Mouse (Mus musculus) kidney, embryonic 14.5 days (tissue): ENCODE measurements around the gene Trim27. TPM values are rescaled to one million over a fixed set of nuclear protein-coding genes. Genes with fewer than 3 reads are reported as not detected.

Experiments
- ATAC-seq: fragments of 200-750 bp; cut with Nextera tagmentation; 2 replicates; pipeline ENCODE4 v1.8.0; 2017; ENCODE audit warnings: moderate number of reproducible peaks, mild to moderate bottlenecking, moderate TSS enrichment, moderate library complexity; ENCODE audit not compliant: low FRiP score, low TSS enrichment
- H3K27ac ChIP-seq: fragments of 300-500 bp; sonication (generic); 2 replicates; pipeline ENCODE4 v1.5.1; 2014; ENCODE audit warnings: low read depth, mild to moderate bottlenecking, low read length, moderate library complexity, mixed read lengths
- H3K27me3 ChIP-seq: fragments of 300-500 bp; sonication (generic); 2 replicates; pipeline ENCODE4 v1.6.1; 2014; ENCODE audit warnings: mild to moderate bottlenecking, low read length; ENCODE audit not compliant: control insufficient read depth, insufficient read depth
- H3K36me3 ChIP-seq: fragments of 300-500 bp; sonication (generic); 2 replicates; pipeline ENCODE4 v1.6.1; 2014; ENCODE audit warnings: low read length, mixed read lengths; ENCODE audit not compliant: control insufficient read depth, insufficient read depth
- H3K4me1 ChIP-seq: fragments of 300-500 bp; sonication (generic); 2 replicates; pipeline ENCODE4 v1.6.1; 2014; ENCODE audit warnings: low read length, mixed read lengths; ENCODE audit not compliant: control insufficient read depth, insufficient read depth
- H3K4me2 ChIP-seq: fragments of 300-500 bp; sonication (generic); replicated peaks from 2 replicates; pipeline ENCODE4 v1.6.1; 2014; ENCODE audit warnings: low read depth, mild to moderate bottlenecking, low read length
- H3K4me3 ChIP-seq: fragments of 300-500 bp; sonication (generic); 2 replicates; pipeline ENCODE4 v1.5.1; 2014; ENCODE audit warnings: mild to moderate bottlenecking, low read length
- H3K9ac ChIP-seq: fragments of 300-500 bp; sonication (generic); 2 replicates; pipeline ENCODE4 v1.6.1; 2014; ENCODE audit warnings: low read depth, mild to moderate bottlenecking, low read length, moderate library complexity
- H3K9me3 ChIP-seq: fragments of 300-500 bp; sonication (generic); 2 replicates; pipeline ENCODE4 v1.6.1; 2016; ENCODE audit warnings: low read length; ENCODE audit not compliant: control insufficient read depth
- WGBS: fragments of 180-500 bp; shearing (Covaris S2); extraction: QIAGEN DNeasy Blood & Tissue Kit; methylation state at CpG from one replicate; pipeline ENCODE4 v1.1.7; 2014; 5-methylcytosine and 5-hydroxymethylcytosine counted together
- polyA plus RNA-seq: library from polyadenylated mRNA; unstranded; fragments of >200 nt; fragmentation: Nextera tagmentation; extraction: Ambion mirVana; gene quantifications from 2 replicates; pipeline ENCODE4 v1.2.1, GENCODE M21; 2014

The Trim27 gene
- polyA plus RNA-seq, 1 experiment from 2014 or later: 164 TPM

DNA sequence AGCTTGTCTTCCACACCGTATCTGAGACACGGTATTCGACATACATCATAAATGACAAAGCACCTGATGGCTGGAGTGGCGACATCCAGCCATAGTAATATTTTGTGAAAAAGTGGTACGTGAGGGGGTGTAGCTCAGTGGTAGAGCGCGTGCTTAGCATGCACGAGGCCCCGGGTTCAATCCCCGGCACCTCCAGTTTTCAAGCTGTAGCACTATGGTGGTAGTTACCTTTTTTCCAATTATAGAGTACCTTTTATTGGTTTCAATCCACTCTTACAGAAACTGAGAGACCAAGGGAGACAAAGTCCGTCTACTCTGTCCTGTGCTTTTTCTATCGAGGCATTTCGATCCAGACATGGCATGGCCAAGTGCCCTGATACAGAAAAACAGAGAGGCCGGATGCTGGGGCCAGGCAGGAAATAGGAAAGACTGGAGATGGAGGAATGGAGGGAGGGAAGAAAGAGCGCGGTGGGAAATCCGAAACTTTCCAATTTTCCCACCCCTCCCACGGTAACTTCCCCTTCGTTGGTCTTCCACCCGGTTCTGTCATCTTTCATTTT lies 43.3 kb downstream of the Trim27 start:
- peak; percentile 94 for ATAC-seq
- H3K27ac ChIP-seq: no peak overlapping the region
- H3K36me3 ChIP-seq: no peaks in the 10 kb centered on the region
- WGBS: under 1% methylated on average over 20 of the region's 20 CpGs
- no peaks in the 10 kb centered on the region for H3K4me1 ChIP-seq
- peak overlapping the region; percentile 51 for H3K9ac ChIP-seq
- peak overlapping the region; percentile 63 for H3K4me3 ChIP-seq
- H3K9me3 ChIP-seq: no peaks in the 10 kb centered on the region
- H3K4me2 ChIP-seq: peak overlapping the region; percentile 67
- no peaks in the 10 kb centered on the region for H3K27me3 ChIP-seq

DNA sequence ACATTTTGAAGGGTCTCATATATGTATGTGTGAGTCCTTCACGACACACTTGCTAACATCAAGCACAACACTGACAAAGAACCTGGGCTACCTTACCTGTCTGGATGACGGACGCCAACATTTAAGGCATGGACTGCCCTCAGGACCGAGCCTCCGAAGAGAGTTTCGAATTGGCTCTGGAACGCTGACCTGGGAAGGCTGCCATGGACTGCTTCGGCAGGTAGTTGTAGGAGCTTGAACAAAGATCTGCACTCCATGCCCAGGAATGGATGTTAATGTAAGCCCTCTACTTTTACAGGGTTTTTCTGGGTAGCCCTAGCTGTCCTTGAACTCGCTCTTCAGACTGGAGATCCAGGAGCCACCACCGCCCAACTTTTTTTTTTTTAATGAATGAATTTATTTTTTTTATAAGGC lies 44.0 kb downstream of the Trim27 start:
- H3K9ac ChIP-seq: peak overlapping the region; percentile 42; the same call in 1 of the 2 replicates
- no peaks in the 10 kb centered on the region for H3K4me1 ChIP-seq
- peak; percentile 51; the same call in 1 of the 2 replicates for ATAC-seq
- H3K9me3 ChIP-seq: no peaks in the 10 kb centered on the region
- peak overlapping the region; percentile 63 for H3K4me3 ChIP-seq
- no peaks in the 10 kb centered on the region for H3K27me3 ChIP-seq
- H3K36me3 ChIP-seq: no peaks in the 10 kb centered on the region
- peak overlapping the region; percentile 67 for H3K4me2 ChIP-seq
- 1% methylated on average over 10 of the region's 10 CpGs for WGBS
- H3K27ac ChIP-seq: no peak overlapping the region

- 77% methylated on average over 1 of the region's 1 CpGs for WGBS
- H3K9ac ChIP-seq: no peak overlapping the region
- H3K4me1 ChIP-seq: no peaks in the 10 kb centered on the region
- ATAC-seq: no peak
- no peaks in the 10 kb centered on the region for H3K9me3 ChIP-seq
- H3K4me3 ChIP-seq: no peak overlapping the region
- no peak overlapping the region for H3K27ac ChIP-seq
- no peak overlapping the region for H3K4me2 ChIP-seq
- H3K27me3 ChIP-seq: no peaks in the 10 kb centered on the region
- H3K36me3 ChIP-seq: no peaks in the 10 kb centered on the region
Observed at GRCm38 (mm10) chr13:21224376-21224775, 45.1 kb downstream of the Trim27 start.

DNA sequence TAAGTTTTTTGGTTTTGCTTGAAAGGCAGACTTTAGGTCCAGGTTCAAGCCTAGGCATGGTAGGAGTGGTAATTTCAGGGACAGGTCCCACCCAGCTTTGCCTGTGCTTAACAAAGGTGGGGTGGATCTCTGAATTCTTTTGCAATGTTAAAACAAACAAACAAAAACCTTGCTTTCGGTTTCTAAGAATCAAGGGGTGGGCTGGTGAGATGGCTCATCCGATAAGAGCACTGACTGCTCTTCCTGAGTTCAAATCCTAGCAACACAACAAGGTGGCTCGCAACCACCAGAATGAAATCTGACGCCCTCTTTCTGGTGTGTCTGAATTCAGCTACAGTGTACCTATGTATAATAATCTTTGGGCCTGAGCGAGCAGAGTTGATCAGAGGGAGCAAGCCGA lies 46.0 kb downstream of the Trim27 start:
- ATAC-seq: no peak
- H3K27ac ChIP-seq: no peak overlapping the region
- H3K9ac ChIP-seq: no peak overlapping the region
- WGBS: 64% methylated on average over 6 of the region's 6 CpGs
- H3K27me3 ChIP-seq: no peaks in the 10 kb centered on the region
- H3K4me3 ChIP-seq: no peak overlapping the region
- H3K4me2 ChIP-seq: no peak overlapping the region
- H3K9me3 ChIP-seq: no peaks in the 10 kb centered on the region
- no peaks in the 10 kb centered on the region for H3K36me3 ChIP-seq
- no peaks in the 10 kb centered on the region for H3K4me1 ChIP-seq

- Histone ChIP-seq H3K36me3 (no peaks in the 10 kb centered on the region), H3K27ac (no peak overlapping the region), H3K9me3 (no peaks in the 10 kb centered on the region), H3K9ac (no peak overlapping the region), H3K27me3 (no peaks in the 10 kb centered on the region), H3K4me1 (no peaks in the 10 kb centered on the region), H3K4me2 (no peak overlapping the region), H3K4me3 (no peak overlapping the region)
- no peak for ATAC-seq
- WGBS: 48% methylated on average over 3 of the region's 3 CpGs
Observed at GRCm38 (mm10) chr13:21226031-21226430, 46.8 kb downstream of the Trim27 start.

DNA sequence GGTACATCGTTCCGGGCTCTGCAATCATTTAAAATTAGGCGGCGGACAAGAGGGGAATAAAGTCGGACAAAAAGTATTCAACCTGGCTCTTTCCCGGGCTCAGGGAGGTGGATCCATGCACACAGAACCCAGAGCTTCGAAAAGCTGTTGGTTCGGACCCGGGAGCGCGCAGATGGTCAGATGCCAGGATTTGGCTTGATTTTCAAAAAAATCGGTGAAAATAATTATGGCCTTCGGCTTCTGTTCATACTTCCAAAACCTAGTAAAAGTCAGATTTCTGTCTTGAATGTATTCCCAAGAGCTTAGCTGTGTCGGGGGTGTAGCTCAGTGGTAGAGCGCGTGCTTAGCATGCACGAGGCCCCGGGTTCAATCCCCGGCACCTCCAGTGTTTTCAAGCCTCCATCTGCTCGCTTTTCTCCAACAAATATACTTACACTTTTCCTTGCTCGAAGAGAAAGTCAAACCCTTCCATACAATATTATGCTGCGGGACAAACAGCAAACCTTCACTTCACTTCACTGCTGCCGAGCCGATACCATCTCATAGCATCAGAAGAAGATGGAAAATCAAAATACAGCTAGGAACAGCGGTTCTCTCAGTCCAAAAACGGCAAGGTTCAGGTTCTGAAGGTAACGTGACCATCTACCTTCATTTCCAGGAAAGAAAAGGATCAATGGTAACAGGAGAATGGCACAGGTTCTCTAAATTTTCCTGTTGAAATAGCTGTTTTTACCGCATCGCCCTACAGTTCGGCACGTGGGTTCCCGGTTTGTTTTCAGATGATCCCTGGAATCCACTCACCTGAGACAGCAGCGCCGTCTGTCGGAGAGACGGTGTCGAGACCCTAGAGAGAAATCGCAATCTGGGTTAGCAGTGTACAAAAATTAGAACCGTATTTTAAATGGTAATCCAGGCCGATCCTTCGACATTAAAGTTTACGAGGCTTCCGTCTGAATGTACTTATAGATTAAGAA lies 54.8 kb downstream of the Trim27 start:
- Histone ChIP-seq H3K9ac (peak overlapping the region; percentile 51), H3K4me3 (peak overlapping the region; percentile 60), H3K27ac (no peak overlapping the region), H3K27me3 (no peaks in the 10 kb centered on the region), H3K9me3 (no peaks in the 10 kb centered on the region), H3K36me3 (no peaks in the 10 kb centered on the region), H3K4me1 (no peaks in the 10 kb centered on the region), H3K4me2 (peak overlapping the region; percentile 71)
- ATAC-seq: peak; percentile 96
- 1% methylated on average over 43 of the region's 43 CpGs for WGBS

- Histone ChIP-seq H3K4me2 (no peak overlapping the region), H3K4me1 (no peaks in the 10 kb centered on the region), H3K36me3 (no peaks in the 10 kb centered on the region), H3K9me3 (no peaks in the 10 kb centered on the region), H3K9ac (no peak overlapping the region), H3K27ac (no peak overlapping the region), H3K27me3 (no peaks in the 10 kb centered on the region), H3K4me3 (no peak overlapping the region)
- WGBS: 65% methylated on average over 2 of the region's 2 CpGs
- no peak for ATAC-seq
Observed at GRCm38 (mm10) chr13:21236714-21237113, 57.5 kb downstream of the Trim27 start.

DNA sequence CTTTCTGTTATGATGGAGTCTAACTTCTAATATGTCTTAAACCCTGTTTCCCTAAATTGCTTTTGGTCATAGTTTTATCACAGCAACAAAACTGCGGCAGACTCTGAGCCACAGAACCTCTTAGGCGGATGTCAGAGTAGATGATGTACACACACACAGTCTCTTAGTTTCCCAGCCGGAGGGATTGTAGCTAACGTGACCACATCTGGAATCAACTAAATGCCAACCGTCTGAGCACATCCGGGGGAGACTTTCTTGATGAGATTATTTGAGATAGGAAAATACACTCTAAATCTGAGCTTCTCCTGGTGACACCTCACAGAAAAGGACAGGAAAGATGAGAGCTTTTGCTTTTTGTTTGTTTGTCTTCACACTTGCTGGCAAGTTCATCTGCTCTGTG lies 57.9 kb downstream of the Trim27 start:
- H3K4me3 ChIP-seq: no peak overlapping the region
- H3K27ac ChIP-seq: no peak overlapping the region
- H3K9ac ChIP-seq: no peak overlapping the region
- WGBS: 61% methylated on average over 6 of the region's 6 CpGs
- H3K4me2 ChIP-seq: no peak overlapping the region
- no peaks in the 10 kb centered on the region for H3K9me3 ChIP-seq
- H3K36me3 ChIP-seq: no peaks in the 10 kb centered on the region
- H3K27me3 ChIP-seq: no peaks in the 10 kb centered on the region
- ATAC-seq: no peak
- H3K4me1 ChIP-seq: no peaks in the 10 kb centered on the region

DNA sequence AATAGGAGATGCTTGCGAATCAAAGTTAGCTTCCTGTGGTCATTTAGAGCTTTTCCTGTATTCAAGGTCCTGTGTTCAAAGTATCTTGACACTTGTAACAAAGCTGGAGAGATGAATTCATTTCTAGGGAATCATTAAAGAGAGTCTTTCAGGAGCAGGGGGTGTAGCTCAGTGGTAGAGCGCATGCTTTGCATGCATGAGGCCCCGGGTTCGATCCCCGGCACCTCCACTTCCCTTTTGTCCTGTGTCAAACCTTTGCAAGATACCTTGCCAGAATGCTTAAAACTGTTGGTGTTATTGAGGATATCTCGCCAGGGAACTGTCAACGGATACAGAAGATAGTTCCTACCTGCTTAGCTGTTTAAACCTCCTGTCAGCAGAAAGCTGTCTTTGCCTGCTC lies 61.5 kb downstream of the Trim27 start:
- WGBS: 13% methylated on average over 7 of the region's 7 CpGs
- 0 out of 2 replicates have a peak, but pooled peaks cover 4% of the 10 kb centered on the region for H3K4me1 ChIP-seq
- peaks cover 3% of the 10 kb centered on the region; the same call in 1 of the 2 replicates for H3K27me3 ChIP-seq
- no peak overlapping the region for H3K4me3 ChIP-seq
- no peak overlapping the region for H3K4me2 ChIP-seq
- 0 out of 2 replicates have a peak, but pooled peaks have one; percentile 66 for ATAC-seq
- H3K27ac ChIP-seq: no peak overlapping the region
- H3K9me3 ChIP-seq: no peaks in the 10 kb centered on the region
- H3K9ac ChIP-seq: no peak overlapping the region
- H3K36me3 ChIP-seq: no peaks in the 10 kb centered on the region
